Mouse (Mus musculus): ENCODE results near the gene Chp2. TPM values are rescaled to one million over a fixed set of nuclear protein-coding genes. Genes with fewer than 3 reads are reported as not detected.

Chp2 gene
- total and polyA plus RNA-seq, 3 experiments: not detected

GRCm38 (mm10) chr7:122230866-122231265 lies 11.6 kb downstream of the Chp2 start:
- no peak for DNase-seq (ENCODE audit: extremely low read depth)
- TF ChIP-seq ELF1 (IDR thresholded peaks at IDR 0.05; ENCODE audit: low read depth, low read length) (no peak), IRF4 (IDR thresholded peaks at IDR 0.05; ENCODE audit: low read depth, low read length) (no peak), CTCF (conservative IDR thresholded peaks at IDR 0.05 in 1 of 2, IDR thresholded peaks at IDR 0.05 in 1 of 2; ENCODE audit: low read depth in 2 of 2, low read length in 2 of 2) (no peak), MAZ (IDR thresholded peaks at IDR 0.05; ENCODE audit: low read depth, low read length) (no peak)
- H3K27ac ChIP-seq (ENCODE audit: insufficient read depth, low read depth): no peak overlapping the region
- H3K9ac ChIP-seq (ENCODE audit: insufficient read depth, low read depth): no peak overlapping the region
- no peak overlapping the region for H3K4me2 ChIP-seq (ENCODE audit: insufficient read depth, low read depth, poor library complexity, severe bottlenecking)
- no peaks in the 10 kb centered on the region for H3K79me2 ChIP-seq (replicated peaks; ENCODE audit: control insufficient read depth, extremely low read depth, insufficient read depth, poor library complexity, severe bottlenecking)
- H3K4me1 ChIP-seq (ENCODE audit: control insufficient read depth in 1 of 2, insufficient read depth in 2 of 2): no peaks in the 10 kb centered on the region
- dilution Hi-C loops (cut with MboI; ENCODE audit: extremely low pct_ligation_motif_present, extremely low pct_unique_long_range_greater_than_20kb, low sequenced_read_pairs) (no loop called here), in situ Hi-C loops (cut with MboI; ENCODE audit: low pct_ligation_motif_present, low pct_unique_long_range_greater_than_20kb, low sequenced_read_pairs) (no loop called here)
- H3K36me3 ChIP-seq (replicated peaks in 1 of 2; ENCODE audit: control insufficient read depth in 1 of 2, insufficient read depth in 1 of 2, low read length in 1 of 2): no peaks in the 10 kb centered on the region
- H3K4me3 ChIP-seq (replicated peaks in 1 of 3; ENCODE audit: low read depth in 2 of 3, low read length in 2 of 3, poor library complexity in 1 of 3): no peak overlapping the region
- H3K27me3 ChIP-seq (replicated peaks): no peaks in the 10 kb centered on the region
- H3K9me3 ChIP-seq (replicated peaks; ENCODE audit: low read length): peaks cover 7% of the 10 kb centered on the region

- TF ChIP-seq GABPA (IDR thresholded peaks at IDR 0.05; ENCODE audit: insufficient replicate concordance, low read depth, low read length) (no peak), POLR2A (IDR thresholded peaks at IDR 0.05; ENCODE audit: low read depth, low read length) (no peak), NELFE (IDR thresholded peaks at IDR 0.05; ENCODE audit: low read depth, low read length) (no peak), ETS1 (conservative IDR thresholded peaks at IDR 0.05; ENCODE audit: low read depth, low read length) (no peak), ZMIZ1 (IDR thresholded peaks at IDR 0.05; ENCODE audit: low read depth, low read length) (no peak), NRF1 (IDR thresholded peaks at IDR 0.05; ENCODE audit: low read depth, low read length) (no peak), SIN3A (IDR thresholded peaks at IDR 0.05; ENCODE audit: low read length) (no peak), CHD2 (IDR thresholded peaks at IDR 0.05; ENCODE audit: low read length) (no peak), MXI1 (IDR thresholded peaks at IDR 0.05; ENCODE audit: low read depth, low read length) (no peak), IRF4 (IDR thresholded peaks at IDR 0.05; ENCODE audit: low read depth, low read length) (no peak), MYC (IDR thresholded peaks at IDR 0.05; ENCODE audit: low read depth, low read length) (no peak), KAT2A (IDR thresholded peaks at IDR 0.05; ENCODE audit: insufficient replicate concordance, low read length) (no peak), PAX5 (IDR thresholded peaks at IDR 0.05; ENCODE audit: low read length) (no peak)
- Histone ChIP-seq H3K27ac (ENCODE audit: insufficient read depth, low read depth) (no peak overlapping the region), H3K27me3 (replicated peaks) (no peaks in the 10 kb centered on the region), H3K4me3 (replicated peaks in 1 of 3; ENCODE audit: low read depth in 2 of 3, low read length in 2 of 3, poor library complexity in 1 of 3) (no peak overlapping the region), H3K4me1 (ENCODE audit: control insufficient read depth in 1 of 2, insufficient read depth in 2 of 2) (peaks cover 4 to 19% of the 10 kb centered on the region in 2 experiments; a peak in 2 of 4 replicates), H3K9me3 (replicated peaks; ENCODE audit: low read length) (no peaks in the 10 kb centered on the region), H3K9ac (ENCODE audit: insufficient read depth, low read depth) (no peak overlapping the region), H3K4me2 (ENCODE audit: insufficient read depth, low read depth, poor library complexity, severe bottlenecking) (no peak overlapping the region), H3K79me2 (replicated peaks; ENCODE audit: control insufficient read depth, extremely low read depth, insufficient read depth, poor library complexity, severe bottlenecking) (no peaks in the 10 kb centered on the region), H3K36me3 (replicated peaks in 1 of 2; ENCODE audit: control insufficient read depth in 1 of 2, insufficient read depth in 1 of 2, low read length in 1 of 2) (no peaks in the 10 kb centered on the region)
- DNase-seq (ENCODE audit: extremely low read depth): no peak
- dilution Hi-C loops (cut with MboI; ENCODE audit: extremely low pct_ligation_motif_present, extremely low pct_unique_long_range_greater_than_20kb, low sequenced_read_pairs) (no loop called here), in situ Hi-C loops (cut with MboI; ENCODE audit: low pct_ligation_motif_present, low pct_unique_long_range_greater_than_20kb, low sequenced_read_pairs) (loop anchor here (5.0 kb wide), 1 partner anchor 37 kb away; no protein-coding TSS in a partner anchor)
Observed at GRCm38 (mm10) chr7:122238939-122239338, 19.6 kb downstream of the Chp2 start.

Data from CH12.LX (cell line).